Mouse (Mus musculus) liver, postnatal 0 days (tissue): ENCODE measurements around the gene Prcp.

ENCODE experiments used
- CTCF ChIP-seq: sonication (generic); IDR thresholded peaks from 2 replicates; pipeline ENCODE4 v1.5.1; 2016; ENCODE audit warnings: antibody characterized with exemption, low read depth
- EP300 ChIP-seq: IDR thresholded peaks from 2 replicates; pipeline ENCODE4 v1.6.1; 2016; ENCODE audit warnings: antibody characterized with exemption, low read depth, mild to moderate bottlenecking

DNA sequence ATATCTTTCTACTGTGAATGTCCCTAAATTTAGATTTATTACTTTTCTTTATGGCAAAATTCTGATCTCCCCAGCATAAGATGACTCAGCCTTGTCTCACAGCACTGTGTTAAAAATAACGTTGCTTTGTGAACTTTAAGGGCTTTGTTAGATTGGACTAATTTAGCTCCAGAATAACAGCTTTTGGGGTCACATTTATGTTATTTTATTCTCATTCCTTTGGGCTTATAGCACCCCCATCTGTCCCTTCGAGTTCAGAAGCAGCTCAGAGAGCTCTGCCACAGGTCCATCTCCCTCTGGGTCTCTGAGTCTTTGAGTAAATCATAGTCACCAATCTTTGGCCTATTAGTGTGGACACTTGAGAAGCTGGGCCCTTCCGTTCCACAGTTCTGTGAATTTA lies 36.4 kb upstream of the Prcp start:
- TF ChIP-seq CTCF (no peak), EP300 (no peak)
